Mouse (Mus musculus) C2C12 (cell line): Measurements from ENCODE around the gene Galnt15.

Experiments
- CEBPB ChIP-seq: IDR thresholded peaks from one replicate; pipeline ENCODE4 v1.6.1; 2011; ENCODE audit warnings: low read depth, mild to moderate bottlenecking, control low read depth, moderate library complexity
- CTCF ChIP-seq: IDR thresholded peaks from one replicate; pipeline ENCODE4 v1.5.1; 2011; ENCODE audit not compliant: control insufficient read depth, insufficient read depth, insufficient read length
- MAX ChIP-seq: IDR thresholded peaks from one replicate; pipeline ENCODE4 v1.6.1; 2011; ENCODE audit warnings: mild to moderate bottlenecking, control low read depth
- MYOD1 ChIP-seq: IDR thresholded peaks from one replicate; pipeline ENCODE4 v1.6.1; 2011; ENCODE audit warnings: low read depth; ENCODE audit not compliant: control insufficient read depth, insufficient read length
- MYOG ChIP-seq: IDR thresholded peaks from one replicate; pipeline ENCODE4 v1.6.1; 2011; ENCODE audit not compliant: control insufficient read depth, insufficient read length; ENCODE audit errors: extremely low read depth

DNA sequence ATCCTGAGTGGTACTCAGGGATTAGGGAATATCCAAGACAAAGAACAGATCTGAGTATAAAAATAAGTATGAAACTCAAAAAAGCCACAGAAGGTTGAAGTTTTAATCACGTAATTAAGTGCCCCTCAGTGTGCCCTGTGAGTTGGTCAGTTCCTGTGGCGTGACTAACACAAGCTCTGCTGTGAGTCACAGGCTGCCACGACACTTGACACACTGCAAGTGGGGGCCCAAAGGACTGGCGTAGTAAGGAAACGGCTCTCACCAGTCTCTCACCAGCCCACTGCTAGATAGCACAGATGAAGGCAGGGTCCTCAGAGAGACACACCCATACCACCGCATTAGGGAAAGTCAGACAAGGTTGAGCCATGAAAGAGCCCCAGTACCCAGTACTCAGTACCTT lies 21.4 kb downstream of the Galnt15 start:
- TF ChIP-seq CTCF (no peak), CEBPB (no peak), MYOG (no peak), MYOD1 (no peak), MAX (no peak)
